Mouse (Mus musculus) thymus, adult 2 months (tissue): ENCODE results near the gene Impdh1. TPM values are rescaled to one million over a fixed set of nuclear protein-coding genes. Genes with fewer than 3 reads are reported as not detected.

Source experiments
- DNase-seq: peaks from one replicate; pipeline ENCODE4 v3.0.0; 2021
- H3K27ac ChIP-seq: fragments of 200-500 bp; 2 replicates; pipeline ENCODE4 v1.5.1; 2012; ENCODE audit warnings: low read length, control low read depth; ENCODE audit not compliant: control insufficient read depth, insufficient read depth
- H3K27me3 ChIP-seq: fragments of 200-500 bp; 2 replicates; pipeline ENCODE4 v1.6.1; 2012; ENCODE audit warnings: mild to moderate bottlenecking, low read length, moderate library complexity, mixed read lengths; ENCODE audit not compliant: control insufficient read depth, insufficient read depth
- H3K36me3 ChIP-seq: fragments of 200-500 bp; 2 replicates; pipeline ENCODE4 v1.6.1; 2012; ENCODE audit warnings: mild to moderate bottlenecking, low read length, moderate library complexity; ENCODE audit not compliant: control insufficient read depth, insufficient read depth
- H3K4me1 ChIP-seq: fragments of 200-500 bp; replicated peaks from 2 replicates; pipeline ENCODE4 v1.6.1; 2012; ENCODE audit warnings: low read length; ENCODE audit not compliant: control insufficient read depth, insufficient read depth
- H3K4me3 ChIP-seq: fragments of 200-500 bp; 2 replicates; pipeline ENCODE4 v1.5.1; 2012; ENCODE audit warnings: mild to moderate bottlenecking, low read length, control low read depth, moderate library complexity; ENCODE audit not compliant: control insufficient read depth, insufficient read depth
- CTCF ChIP-seq: fragments of 200-500 bp; IDR thresholded peaks from 2 replicates; pipeline ENCODE4 v1.5.1; 2012; ENCODE audit warnings: mild to moderate bottlenecking, control low read depth, low read length, moderate library complexity, borderline replicate concordance; ENCODE audit not compliant: control insufficient read depth, poor library complexity, insufficient read depth; ENCODE audit errors: extremely low read depth
- POLR2A ChIP-seq: fragments of 200-500 bp; IDR thresholded peaks from 2 replicates; pipeline ENCODE4 v1.6.1; 2012; ENCODE audit warnings: mild to moderate bottlenecking, low read length, control low read depth, moderate library complexity; ENCODE audit not compliant: control insufficient read depth, poor library complexity, insufficient read depth; ENCODE audit errors: extremely low read depth
- WGBS: fragments of 180-500 bp; shearing (Covaris S2); methylation state at CpG from one replicate; pipeline ENCODE4 v1.1.7; 2018; 5-methylcytosine and 5-hydroxymethylcytosine counted together
- polyA plus RNA-seq: library from polyadenylated mRNA; depleted of rRNA; stranded (reverse); fragments of >200 nt; gene quantifications from 2 replicates; pipeline ENCODE4 v1.2.3, GENCODE M21; 2012

Impdh1 gene
- polyA plus RNA-seq, 1 experiment = 323 TPM

GRCm38 (mm10) chr6:29175113-29175512, 41.1 kb downstream of the Impdh1 start:
- 94% methylated on average over 3 of the region's 3 CpGs for WGBS
- no peak overlapping the region for H3K27ac ChIP-seq
- DNase-seq = no peak
- H3K36me3 ChIP-seq = no peaks in the 10 kb centered on the region
- peaks cover 2% of the 10 kb centered on the region; the same call in 1 of the 2 replicates for H3K27me3 ChIP-seq
- peaks cover 14% of the 10 kb centered on the region for H3K4me1 ChIP-seq
- TF ChIP-seq POLR2A (no peak), CTCF (no peak)
- H3K4me3 ChIP-seq = no peak overlapping the region

GRCm38 (mm10) chr6:29174368-29174767, 41.8 kb downstream of the Impdh1 start:
- no peaks in the 10 kb centered on the region for H3K36me3 ChIP-seq
- H3K27me3 ChIP-seq = peaks cover 2% of the 10 kb centered on the region; the same call in 1 of the 2 replicates
- no peak for DNase-seq
- WGBS = 48% methylated on average over 7 of the region's 7 CpGs
- TF ChIP-seq CTCF (no peak), POLR2A (no peak)
- H3K4me3 ChIP-seq = no peak overlapping the region
- peaks cover 17% of the 10 kb centered on the region for H3K4me1 ChIP-seq
- no peak overlapping the region for H3K27ac ChIP-seq

GRCm38 (mm10) chr6:29170952-29171388, 45.2 kb downstream of the Impdh1 start:
- H3K27ac ChIP-seq = no peak overlapping the region
- DNase-seq = peak; percentile 75
- no peaks in the 10 kb centered on the region for H3K36me3 ChIP-seq
- H3K27me3 ChIP-seq = peaks cover 2% of the 10 kb centered on the region; the same call in 1 of the 2 replicates
- WGBS = under 1% methylated on average over 40 of the region's 40 CpGs
- peak overlapping the region; percentile 71 for H3K4me3 ChIP-seq
- H3K4me1 ChIP-seq = peaks cover 15% of the 10 kb centered on the region
- TF ChIP-seq CTCF (peak; percentile 96), POLR2A (no peak)

DNA sequence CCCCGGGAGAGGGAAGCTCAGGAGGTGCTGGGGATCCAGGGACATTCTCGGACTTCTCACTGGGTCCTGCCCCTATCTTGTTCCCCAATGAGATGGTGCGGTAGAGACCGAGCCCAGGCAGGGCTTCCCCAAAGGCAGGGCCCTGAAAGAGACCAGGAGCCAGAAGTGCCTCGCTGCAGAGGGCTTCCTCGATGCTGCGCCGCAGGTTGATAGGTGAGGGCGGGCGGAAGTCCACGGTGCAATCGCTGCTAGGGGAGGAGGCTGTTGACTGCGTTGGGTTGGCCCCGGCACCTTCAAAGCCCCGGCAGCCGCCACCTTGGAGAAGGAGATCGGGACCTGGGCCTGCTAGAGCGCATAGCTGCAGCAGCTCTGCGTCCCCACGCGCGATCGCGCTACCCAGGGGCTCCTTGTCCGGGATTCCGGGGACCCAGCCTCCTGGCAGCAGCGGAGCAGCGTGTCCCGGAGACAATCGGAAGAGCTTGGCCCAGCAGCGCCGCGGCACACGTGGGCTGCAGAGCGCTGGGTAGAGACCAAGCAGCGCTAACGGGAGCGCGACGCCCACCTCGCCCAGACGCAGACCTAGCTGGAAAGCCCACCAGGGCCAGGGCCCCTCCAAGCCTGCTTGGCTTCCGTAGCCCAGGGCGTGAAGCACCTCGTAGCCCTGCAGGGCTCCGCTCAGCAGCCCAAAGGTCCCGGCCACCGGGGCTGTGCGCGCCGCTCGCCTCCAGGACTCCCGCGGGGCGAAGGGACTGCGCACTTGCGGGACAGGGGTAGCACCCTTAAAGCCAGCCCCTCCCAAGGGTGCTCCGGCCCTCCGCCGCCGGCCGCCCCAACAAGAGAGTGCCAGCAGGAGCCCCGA, 45.9 kb downstream of the Impdh1 start:
- Histone ChIP-seq H3K4me1 (peaks cover 15% of the 10 kb centered on the region), H3K27ac (no peak overlapping the region), H3K27me3 (peaks cover 2% of the 10 kb centered on the region; the same call in 1 of the 2 replicates), H3K4me3 (peak overlapping the region; percentile 71), H3K36me3 (no peaks in the 10 kb centered on the region)
- peak; percentile 62 for DNase-seq
- under 1% methylated on average over 63 of the region's 63 CpGs for WGBS
- TF ChIP-seq POLR2A = no peak
- TF ChIP-seq CTCF = no peak

DNA sequence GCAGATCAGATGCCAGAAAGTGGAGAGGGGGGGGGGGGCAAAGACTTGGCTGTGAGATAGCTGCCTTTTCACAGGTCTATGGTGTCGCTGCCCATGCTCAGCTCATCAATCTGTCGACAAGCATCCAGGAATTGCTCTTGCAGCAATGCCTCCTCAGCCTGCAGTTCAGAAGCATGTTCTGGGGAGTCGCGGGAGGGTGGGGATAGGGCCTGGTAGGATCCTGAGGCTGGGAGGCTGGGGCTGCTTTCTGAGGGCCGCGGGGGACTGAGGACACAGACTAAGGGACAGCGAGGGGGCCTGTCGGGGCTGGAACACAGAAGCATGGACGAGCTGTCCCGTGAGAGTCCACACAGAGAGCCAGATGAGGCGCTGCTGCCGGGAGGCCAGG, 46.5 kb downstream of the Impdh1 start:
- WGBS = 20% methylated on average over 12 of the region's 12 CpGs
- H3K36me3 ChIP-seq = no peaks in the 10 kb centered on the region
- no peak overlapping the region for H3K27ac ChIP-seq
- no peak for TF ChIP-seq POLR2A
- TF ChIP-seq CTCF = no peak
- peaks cover 15% of the 10 kb centered on the region for H3K4me1 ChIP-seq
- H3K4me3 ChIP-seq = peak overlapping the region; percentile 71
- H3K27me3 ChIP-seq = peaks cover 2% of the 10 kb centered on the region; the same call in 1 of the 2 replicates
- no peak for DNase-seq

GRCm38 (mm10) chr6:29168871-29169270, 47.3 kb downstream of the Impdh1 start:
- no peak for TF ChIP-seq CTCF
- TF ChIP-seq POLR2A = no peak
- no peaks in the 10 kb centered on the region for H3K36me3 ChIP-seq
- H3K4me1 ChIP-seq = peaks cover 17% of the 10 kb centered on the region
- 51% methylated on average over 2 of the region's 2 CpGs for WGBS
- H3K4me3 ChIP-seq = no peak overlapping the region
- no peak overlapping the region for H3K27ac ChIP-seq
- no peak for DNase-seq
- H3K27me3 ChIP-seq = peaks cover 2% of the 10 kb centered on the region; the same call in 1 of the 2 replicates

- H3K27me3 ChIP-seq = no peaks in the 10 kb centered on the region; the same call in 1 of the 2 replicates
- no peaks in the 10 kb centered on the region for H3K36me3 ChIP-seq
- DNase-seq = peak; percentile 54
- WGBS = 3% methylated on average over 1 of the region's 1 CpGs
- peaks cover 16% of the 10 kb centered on the region for H3K4me1 ChIP-seq
- no peak overlapping the region for H3K27ac ChIP-seq
- no peak for TF ChIP-seq CTCF
- no peak overlapping the region for H3K4me3 ChIP-seq
Measured at GRCm38 (mm10) chr6:29166196-29166595, 50.0 kb downstream of the Impdh1 start.
